Mouse (Mus musculus): Measurements from ENCODE around the gene Ankef1. TPM values are rescaled to one million over a fixed set of nuclear protein-coding genes. Genes with fewer than 3 reads are reported as not detected.
A peak's percentile ranks its signal among the peaks of the same experiment; 100 is the strongest.

The Ankef1 gene
- total RNA-seq, 2 experiments from 2014 or later, result 0.76 to 0.78 TPM

DNA sequence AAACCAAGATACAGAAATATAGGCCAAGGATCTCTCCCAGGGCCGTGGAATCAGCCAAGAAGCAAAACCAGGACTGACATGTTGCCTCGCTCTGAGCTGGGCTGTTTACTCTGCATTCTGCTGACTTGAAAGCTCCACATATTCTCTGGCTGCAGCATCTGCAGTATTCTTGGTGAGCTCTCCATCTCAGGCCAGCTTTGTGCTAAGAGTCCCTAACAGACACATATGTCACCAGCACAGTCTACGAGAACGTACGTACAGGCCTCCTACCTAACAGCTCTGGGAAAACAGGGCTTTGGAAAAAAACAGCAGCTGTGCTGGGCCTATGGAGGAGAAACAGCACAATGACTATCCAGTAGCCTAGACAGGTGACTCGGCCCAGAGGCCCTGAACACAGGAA is 97.0 kb downstream of the Ankef1 start:
- peak in 1 of 2 experiments; percentile 19 for DNase-seq (ENCODE audit: low spot score in 2 of 2)

- DNase-seq (ENCODE audit: low spot score in 2 of 2), result no peak
Observed at GRCm38 (mm10) chr2:136600651-136601170, 99.0 kb downstream of the Ankef1 start.

DNA sequence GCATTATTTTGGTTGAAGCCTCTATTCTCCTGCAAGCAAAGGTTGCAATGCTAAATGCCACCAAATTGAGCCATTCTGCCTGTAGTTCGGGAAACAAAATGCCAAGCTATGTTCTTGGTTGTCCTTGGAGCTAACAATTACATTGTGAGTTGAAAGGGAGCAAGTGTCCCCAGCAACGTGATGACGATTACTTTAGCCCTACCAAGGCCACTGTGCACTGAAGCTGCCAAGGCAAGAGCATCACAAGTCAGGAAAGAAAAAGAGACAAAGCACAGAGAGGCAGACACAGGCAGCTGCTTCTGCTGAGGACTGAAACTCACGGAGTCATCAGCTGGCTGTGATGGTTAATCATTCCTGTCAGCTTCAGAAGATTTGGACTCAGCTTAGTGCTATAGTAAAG is 99.5 kb downstream of the Ankef1 start:
- DNase-seq (ENCODE audit: low spot score in 2 of 2), result no peak

Other genes with a start within 250 kb of the Ankef1 start
- 10 to 100 TPM; 25.2 to 25.3 TPM for gene Pak7, start 113.9 kb upstream of the Ankef1 start, total RNA-seq (2021)
- 1,000 to 10,000 TPM; 1,518 to 1,540 TPM for gene Snap25, start 211.5 kb downstream of the Ankef1 start, total RNA-seq (2021)